Mouse (Mus musculus) liver, embryonic 14.5 days (tissue): ENCODE measurements around the gene Apoc2. TPM values are rescaled to one million over a fixed set of nuclear protein-coding genes. Genes with fewer than 3 reads are reported as not detected.

Source experiments
- ATAC-seq: fragments of 200-750 bp; cut with Nextera tagmentation; 2 replicates; pipeline ENCODE4 v1.8.0; 2017; ENCODE audit warnings: moderate number of reproducible peaks, mild to moderate bottlenecking, moderate library complexity; ENCODE audit not compliant: insufficient read depth
- DNase-seq, 3 experiments: peaks; one replicate each; pipeline ENCODE4 v3.0.0-alpha.2; 2012 to 2013; ENCODE audit warnings: low read depth in 3 of 3, low spot score in 3 of 3
- H3K27ac ChIP-seq: fragments of 300-500 bp; sonication (generic); 2 replicates; pipeline ENCODE4 v1.5.1; 2014; ENCODE audit warnings: moderate library complexity, mild to moderate bottlenecking, control low read depth, inconsistent platforms
- H3K27me3 ChIP-seq: fragments of 300-500 bp; sonication (generic); 2 replicates; pipeline ENCODE4 v1.6.1; 2014; ENCODE audit warnings: mild to moderate bottlenecking, low read length, moderate library complexity; ENCODE audit not compliant: control insufficient read depth, insufficient read depth
- H3K36me3 ChIP-seq: fragments of 300-500 bp; sonication (generic); replicated peaks from 2 replicates; pipeline ENCODE4 v1.6.1; 2014; ENCODE audit warnings: low read depth; ENCODE audit not compliant: control insufficient read depth, insufficient read depth
- H3K4me1 ChIP-seq, 2 experiments: fragments of 200-500 bp in 1 of 2; fragments of 300-500 bp in 1 of 2; sonication (generic) in 1 of 2; replicated peaks; 2 replicates each; pipeline ENCODE4 v1.6.1; 2012 to 2014; ENCODE audit warnings: antibody characterized with exemption in 1 of 2, inconsistent platforms in 1 of 2, low read length in 1 of 2; ENCODE audit not compliant: control insufficient read depth in 2 of 2, insufficient read depth in 2 of 2
- H3K4me2 ChIP-seq: fragments of 300-500 bp; sonication (generic); 2 replicates; pipeline ENCODE4 v1.6.1; 2014; ENCODE audit warnings: low read depth, mild to moderate bottlenecking, control low read depth, moderate library complexity
- H3K4me3 ChIP-seq, 2 experiments: fragments of 200-500 bp in 1 of 2; fragments of 300-500 bp in 1 of 2; sonication (generic) in 1 of 2; 2 replicates each; pipeline ENCODE4 v1.5.1; 2012 to 2014; ENCODE audit warnings: low read depth in 2 of 2, low read length in 2 of 2, mild to moderate bottlenecking in 2 of 2, control low read depth in 1 of 2, inconsistent platforms in 1 of 2, moderate library complexity in 1 of 2; ENCODE audit not compliant: insufficient read depth in 1 of 2
- H3K9ac ChIP-seq: fragments of 300-500 bp; sonication (generic); replicated peaks from 2 replicates; pipeline ENCODE4 v1.6.1; 2014; ENCODE audit warnings: mild to moderate bottlenecking, control low read depth, moderate library complexity
- H3K9me3 ChIP-seq: fragments of 300-500 bp; sonication (generic); 2 replicates; pipeline ENCODE4 v1.6.1; 2016; ENCODE audit warnings: low read length, mixed read lengths; ENCODE audit not compliant: control insufficient read depth
- CTCF ChIP-seq: IDR thresholded peaks from 2 replicates; pipeline ENCODE4 v1.5.1; 2016; ENCODE audit warnings: antibody characterized with exemption, low read depth, control low read depth
- EP300 ChIP-seq: IDR thresholded peaks from 2 replicates; pipeline ENCODE4 v1.6.1; 2016; ENCODE audit warnings: antibody characterized with exemption, low read depth
- WGBS: fragments of 180-500 bp; shearing (Covaris S2); extraction: QIAGEN DNeasy Blood & Tissue Kit; methylation state at CpG from one replicate; pipeline ENCODE4 v1.1.7; 2014; ENCODE audit not compliant: insufficient replicate concordance; 5-methylcytosine and 5-hydroxymethylcytosine counted together
- polyA plus RNA-seq, 2 experiments: library from polyadenylated mRNA; depleted of rRNA in 1 of 2; stranded (reverse) in 1 of 2; unstranded in 1 of 2; fragments of >200 nt; fragmentation: Nextera tagmentation in 1 of 2; extraction: Ambion mirVana in 1 of 2; gene quantifications; 2 replicates each; pipeline versions ENCODE4 v1.2.1 to v1.2.3; 2012 to 2014

The Apoc2 gene
- polyA plus RNA-seq (2012; rRNA removed), result 494 and 507 TPM in 2 replicates
- 990 and 1,023 TPM in 2 replicates for polyA plus RNA-seq (2014; fragmentation: Nextera tagmentation; extraction: Ambion mirVana)

DNA sequence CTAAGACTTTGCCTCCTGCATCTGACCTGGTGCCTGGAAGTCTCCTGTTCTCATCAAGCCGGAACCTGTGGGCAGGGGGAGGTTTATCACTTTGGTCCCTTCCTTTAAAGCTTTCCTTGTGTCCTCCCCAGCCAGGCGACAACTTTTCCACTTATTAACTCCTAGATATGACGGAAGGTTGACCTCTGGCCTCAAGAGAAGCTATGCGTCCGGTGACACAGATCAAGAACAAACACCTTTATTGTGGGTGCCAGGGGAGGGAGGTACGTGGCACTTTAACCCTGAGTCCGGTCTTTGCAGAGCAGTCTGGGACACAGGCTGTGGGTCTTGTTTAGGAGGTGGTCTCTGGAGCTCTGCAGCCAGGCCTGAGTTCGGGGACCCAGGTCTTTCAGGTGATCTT, at the start of gene Apoc2:
Gene Apoc2 (minus strand): TSS at position 70 of the 400 bp plus-strand sequence.
- Histone ChIP-seq H3K27ac (no peak within 1 kb of the TSS), H3K9ac (no peak within 1 kb of the TSS), H3K4me3 (no peak within 1 kb of the TSS), H3K36me3 (no peaks in the 10 kb centered on the region), H3K9me3 (no peaks in the 10 kb centered on the region), H3K4me2 (0 out of 2 replicates have a peak within 1 kb of the TSS, but pooled peaks have one; percentile 11), H3K4me1 (peaks cover 0 to 17% of the 10 kb centered on the region in 2 experiments; a peak in 2 of 4 replicates), H3K27me3 (no peaks in the 10 kb centered on the region)
- DNase-seq (no peak), ATAC-seq (no peak)
- TF ChIP-seq EP300, result no peak
- no peak for TF ChIP-seq CTCF
- 66% methylated on average over 8 of the region's 8 CpGs for WGBS

- peaks cover 4 to 10% of the 10 kb centered on the region in 2 experiments; a peak in 3 of 4 replicates for H3K4me1 ChIP-seq
- H3K27ac ChIP-seq, result no peak overlapping the region
- TF ChIP-seq CTCF (no peak), EP300 (no peak)
- no peaks in the 10 kb centered on the region for H3K36me3 ChIP-seq
- no peaks in the 10 kb centered on the region for H3K27me3 ChIP-seq
- WGBS, result 71% methylated on average over 4 of the region's 4 CpGs
- ATAC-seq, result no peak
- no peaks in the 10 kb centered on the region for H3K9me3 ChIP-seq
- no peak overlapping the region for H3K4me2 ChIP-seq
- no peak overlapping the region for H3K9ac ChIP-seq
- no peak overlapping the region for H3K4me3 ChIP-seq
- no peak for DNase-seq
These were observed 48.8 kb upstream of the Apoc2 start for GRCm38 (mm10) chr7:19726541-19726940.

DNA sequence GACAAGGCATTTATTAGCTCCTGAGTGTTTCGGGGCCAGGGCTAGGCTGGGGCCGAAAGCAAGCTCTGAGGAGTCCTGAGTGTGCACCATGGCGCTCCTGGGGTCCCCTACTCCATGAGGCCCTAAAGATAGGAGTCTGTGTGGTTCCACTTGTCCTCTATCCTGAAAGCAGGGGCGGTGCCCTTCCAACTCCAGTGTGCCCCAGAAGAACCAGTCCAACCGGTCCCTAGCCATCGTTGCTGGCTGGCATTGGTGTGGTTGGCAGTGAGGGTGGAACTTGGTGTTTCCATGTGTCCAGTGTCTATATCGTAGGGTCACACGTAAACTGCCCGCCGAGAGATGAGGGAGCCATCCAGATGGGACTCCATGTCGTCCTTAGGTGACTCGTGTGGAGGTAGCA, 46.4 kb upstream of the Apoc2 start:
- no peak overlapping the region for H3K27ac ChIP-seq
- no peak overlapping the region for H3K9ac ChIP-seq
- DNase-seq (no peak), ATAC-seq (no peak)
- no peak overlapping the region for H3K4me2 ChIP-seq
- no peaks in the 10 kb centered on the region for H3K27me3 ChIP-seq
- no peak overlapping the region for H3K4me3 ChIP-seq
- H3K36me3 ChIP-seq, result no peaks in the 10 kb centered on the region
- TF ChIP-seq CTCF, result no peak
- no peak for TF ChIP-seq EP300
- WGBS, result 73% methylated on average over 12 of the region's 12 CpGs
- no peaks in the 10 kb centered on the region for H3K9me3 ChIP-seq
- peaks cover 4 to 10% of the 10 kb centered on the region in 2 experiments; a peak in 3 of 4 replicates for H3K4me1 ChIP-seq

DNA sequence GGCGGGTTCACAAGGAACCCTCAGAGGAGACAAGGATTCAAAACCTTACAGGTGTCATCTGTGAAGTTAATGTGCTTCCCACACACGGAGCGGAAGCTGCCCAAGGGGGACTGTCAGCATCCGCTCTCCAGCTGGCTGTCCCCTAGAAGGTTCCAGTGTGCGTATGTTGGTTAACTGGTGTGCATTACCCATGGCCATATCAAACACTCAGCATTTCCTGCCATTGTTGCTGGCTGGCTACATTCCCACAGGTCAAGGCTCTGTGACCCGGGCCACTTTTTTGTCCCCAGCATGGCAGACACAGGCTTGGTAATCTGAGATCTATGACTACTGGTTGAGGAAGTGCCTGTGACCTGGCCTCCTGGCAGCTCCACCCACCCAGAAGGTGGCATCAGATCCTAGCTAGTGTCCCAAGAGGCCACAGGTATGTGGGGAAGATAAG, 45.0 kb upstream of the Apoc2 start:
- peaks cover 4 to 10% of the 10 kb centered on the region in 2 experiments; a peak in 3 of 4 replicates for H3K4me1 ChIP-seq
- ATAC-seq, result peak; percentile 46; the same call in 1 of the 2 replicates
- H3K9ac ChIP-seq, result no peak overlapping the region
- H3K4me2 ChIP-seq, result no peak overlapping the region
- no peaks in the 10 kb centered on the region for H3K27me3 ChIP-seq
- no peaks in the 10 kb centered on the region for H3K36me3 ChIP-seq
- H3K4me3 ChIP-seq, result no peak overlapping the region
- no peak overlapping the region for H3K27ac ChIP-seq
- no peak for DNase-seq
- 44% methylated on average over 6 of the region's 6 CpGs for WGBS
- H3K9me3 ChIP-seq, result no peaks in the 10 kb centered on the region
- TF ChIP-seq EP300 (no peak), CTCF (0 out of 2 replicates have a peak, but pooled peaks have one; percentile 2)

GRCm38 (mm10) chr7:19719200-19719599, 41.5 kb upstream of the Apoc2 start:
- H3K9ac ChIP-seq, result no peak overlapping the region
- no peaks in the 10 kb centered on the region for H3K27me3 ChIP-seq
- H3K9me3 ChIP-seq, result no peaks in the 10 kb centered on the region
- ATAC-seq (no peak), DNase-seq (no peak)
- H3K36me3 ChIP-seq, result no peaks in the 10 kb centered on the region
- H3K4me2 ChIP-seq, result no peak overlapping the region
- H3K4me3 ChIP-seq, result no peak overlapping the region
- peaks cover 13 to 20% of the 10 kb centered on the region in 2 experiments for H3K4me1 ChIP-seq
- WGBS, result 64% methylated on average over 4 of the region's 4 CpGs
- TF ChIP-seq EP300, result no peak
- no peak for TF ChIP-seq CTCF
- H3K27ac ChIP-seq, result no peak overlapping the region
